Mouse (Mus musculus) heart, postnatal 0 days (tissue): Measurements from ENCODE around the gene Hoxd8.

Source experiments
- CTCF ChIP-seq: IDR thresholded peaks from 2 replicates; pipeline ENCODE4 v1.5.1; 2016; ENCODE audit warnings: antibody characterized with exemption, control low read depth, low read depth
- EP300 ChIP-seq: IDR thresholded peaks from 2 replicates; pipeline ENCODE4 v1.6.1; 2016; ENCODE audit warnings: antibody characterized with exemption, low read depth

- TF ChIP-seq CTCF (no peak), EP300 (no peak)
These were observed 46.4 kb downstream of the Hoxd8 start for GRCm38 (mm10) chr2:74750731-74751250.
